In genomic region chr12:105727964-105728363, GRCm38 (mm10) we compare ENCODE assay signal across 8 mouse cellular contexts. TPM values are rescaled to one million over a fixed set of nuclear protein-coding genes. Genes with fewer than 3 reads are reported as not detected.
DNase-seq lines count a peak whose midpoint lies in the region; ATAC-seq and TF ChIP-seq lines count a peak whose summit lies in the region.
"Had no signal": no experiment of that assay in that cellular context is flagged by ENCODE, and none has a peak within 500 bp of the region (broad histone marks: within the 10 kb centered on the region; RNA-seq: fewer than 3 reads in every experiment).

No protein-coding gene starts in this region.

- H3K9ac ChIP-seq in kidney, embryonic 15.5 days, result no peak overlapping the region
- H3K9ac ChIP-seq: limb, embryonic 12.5 days had no signal

- H3K4me2 ChIP-seq in kidney, embryonic 15.5 days, result no peak overlapping the region
- H3K4me2 ChIP-seq: limb, embryonic 12.5 days had no signal

- no peaks in the 10 kb centered on the region for H3K27me3 ChIP-seq in kidney, embryonic 15.5 days
- no peaks in the 10 kb centered on the region for H3K27me3 ChIP-seq in E14TG2a.4 (ENCODE audit: insufficient read depth, low read length)
- H3K27me3 ChIP-seq: limb, embryonic 12.5 days had no signal

- peak; percentile 17 to 22 for DNase-seq in kidney, adult 8-10 months
- DNase-seq in T-cell, adult 2 months (ENCODE audit: low spot score), result peak; percentile 21
- DNase-seq in forelimb bud, embryonic 11.5 days (ENCODE audit: low read depth, low spot score), result peak; percentile 54
- DNase-seq in ovary, postnatal 10 days (ENCODE audit: low spot score), result no peak

- TF ChIP-seq CTCF in E14TG2a.4 (conservative IDR thresholded peaks at IDR 0.05; ENCODE audit: low read length), result peak; percentile 90

- no peaks in the 10 kb centered on the region for H3K36me3 ChIP-seq in kidney, embryonic 15.5 days
- H3K36me3 ChIP-seq in E14TG2a.4 (ENCODE audit: insufficient read depth, low read length), result no peaks in the 10 kb centered on the region
- H3K36me3 ChIP-seq: limb, embryonic 12.5 days had no signal

- no peak for ATAC-seq in kidney, embryonic 15.5 days (replicated peaks; ENCODE audit: low FRiP score)
- peak; percentile 60 for ATAC-seq in megakaryocyte, adult 5-6 weeks (ENCODE audit: poor library complexity, severe bottlenecking)

- H3K27ac ChIP-seq in kidney, embryonic 15.5 days, result no peak overlapping the region
- H3K27ac ChIP-seq: limb, embryonic 12.5 days had no signal

- 30% methylated on average over 8 of the region's 8 CpGs for WGBS in kidney, embryonic 15.5 days

- H3K4me3 ChIP-seq in kidney, embryonic 15.5 days (replicated peaks), result no peak overlapping the region
- no peak overlapping the region for H3K4me3 ChIP-seq in E14TG2a.4 (replicated peaks; ENCODE audit: low read length)
- H3K4me3 ChIP-seq: limb, embryonic 12.5 days had no signal

- H3K4me1 ChIP-seq in kidney, embryonic 15.5 days, result no peaks in the 10 kb centered on the region
- H3K4me1 ChIP-seq in E14TG2a.4 (replicated peaks; ENCODE audit: low read depth, low read length), result peaks cover 39% of the 10 kb centered on the region

- no peaks in the 10 kb centered on the region for H3K9me3 ChIP-seq in kidney, embryonic 15.5 days (replicated peaks)
- H3K9me3 ChIP-seq in E14TG2a.4 (ENCODE audit: low read length), result no peaks in the 10 kb centered on the region
- H3K9me3 ChIP-seq: limb, embryonic 12.5 days had no signal

RNA-seq across cellular contexts. Expression of gene Ak7, which starts 22.2 kb away (rescaled TPM):
- polyA plus RNA-seq in kidney, embryonic 15.5 days (2015; fragmentation: Nextera tagmentation; extraction: Ambion mirVana), result 0.62 and 0.68 TPM in 2 replicates
- 0.38 TPM in 1 of 2 replicates, not detected in the other for total RNA-seq in megakaryocyte, adult 5-6 weeks (2015)
- total RNA-seq in megakaryocyte, adult 5-6 weeks (2017), result 0.07 TPM in 1 of 2 replicates, not detected in the other

RNA-seq across cellular contexts. Expression of gene Atg2b, which starts 43.0 kb away (rescaled TPM):
- polyA plus RNA-seq in kidney, embryonic 15.5 days (2015; fragmentation: Nextera tagmentation; extraction: Ambion mirVana), result 10.0 and 12.7 TPM in 2 replicates
- 16.2 and 16.5 TPM in 2 replicates for total RNA-seq in megakaryocyte, adult 5-6 weeks (2015)
- total RNA-seq in megakaryocyte, adult 5-6 weeks (2017), result 14.1 and 14.7 TPM in 2 replicates

RNA-seq across cellular contexts. Expression of gene Gskip, which starts 43.3 kb away (rescaled TPM):
- polyA plus RNA-seq in kidney, embryonic 15.5 days (2015; fragmentation: Nextera tagmentation; extraction: Ambion mirVana), result 26.8 and 28.4 TPM in 2 replicates
- 20.7 and 26.4 TPM in 2 replicates for total RNA-seq in megakaryocyte, adult 5-6 weeks (2015)
- total RNA-seq in megakaryocyte, adult 5-6 weeks (2017), result 14.1 and 14.6 TPM in 2 replicates

RNA-seq across cellular contexts. Expression of gene Papola, which starts 56.5 kb away (rescaled TPM):
- polyA plus RNA-seq in kidney, embryonic 15.5 days (2015; fragmentation: Nextera tagmentation; extraction: Ambion mirVana), result 209 and 228 TPM in 2 replicates
- 218 and 251 TPM in 2 replicates for total RNA-seq in megakaryocyte, adult 5-6 weeks (2015)
- total RNA-seq in megakaryocyte, adult 5-6 weeks (2017), result 129 and 148 TPM in 2 replicates
